Mouse (Mus musculus): ENCODE results near the gene Ak5. TPM values are rescaled to one million over a fixed set of nuclear protein-coding genes. Genes with fewer than 3 reads are reported as not detected.

Ak5 gene
- polyA plus RNA-seq, 2 experiments, result 0.94 to 2.2 TPM

GRCm38 (mm10) chr3:152508419-152508993 is 159.7 kb downstream of the Ak5 start:
- Histone ChIP-seq H3K4me1 (ENCODE audit: control insufficient read depth, insufficient read depth, low read length) (no peaks in the 10 kb centered on the region), H3K27ac (replicated peaks; ENCODE audit: low read depth, low read length) (no peak overlapping the region), H3K4me2 (replicated peaks; ENCODE audit: low read depth, low read length, severe bottlenecking) (no peak overlapping the region), H3K4me3 (replicated peaks; ENCODE audit: low read length) (no peak overlapping the region), H3K9me3 (ENCODE audit: control insufficient read depth, low read length) (no peaks in the 10 kb centered on the region), H3K36me3 (ENCODE audit: control insufficient read depth, insufficient read depth, low read length) (no peaks in the 10 kb centered on the region), H3K27me3 (ENCODE audit: control insufficient read depth, insufficient read depth, low read length) (no peaks in the 10 kb centered on the region), H3K9ac (ENCODE audit: low read depth, low read length, severe bottlenecking) (no peak overlapping the region)
- TF ChIP-seq POLR2A (IDR thresholded peaks at IDR 0.05; ENCODE audit: borderline replicate concordance, extremely low read depth, insufficient read depth, insufficient read length), result no peak
- DNase-seq (ENCODE audit: low spot score), result no peak
- no peak for ATAC-seq (ENCODE audit: low FRiP score, low read depth)
- WGBS, result 92% methylated on average over 12 of the region's 12 CpGs

GRCm38 (mm10) chr3:152507900-152508299 is 160.3 kb downstream of the Ak5 start:
- no peaks in the 10 kb centered on the region for H3K4me1 ChIP-seq (ENCODE audit: control insufficient read depth, insufficient read depth, low read length)
- DNase-seq (ENCODE audit: low spot score) (no peak), ATAC-seq (ENCODE audit: low FRiP score, low read depth) (no peak)
- H3K36me3 ChIP-seq (ENCODE audit: control insufficient read depth, insufficient read depth, low read length), result no peaks in the 10 kb centered on the region
- no peak overlapping the region for H3K27ac ChIP-seq (replicated peaks; ENCODE audit: low read depth, low read length)
- H3K27me3 ChIP-seq (ENCODE audit: control insufficient read depth, insufficient read depth, low read length), result no peaks in the 10 kb centered on the region
- H3K9me3 ChIP-seq (ENCODE audit: control insufficient read depth, low read length), result no peaks in the 10 kb centered on the region
- no peak overlapping the region for H3K4me3 ChIP-seq (replicated peaks; ENCODE audit: low read length)
- H3K4me2 ChIP-seq (replicated peaks; ENCODE audit: low read depth, low read length, severe bottlenecking), result no peak overlapping the region
- TF ChIP-seq POLR2A (IDR thresholded peaks at IDR 0.05; ENCODE audit: borderline replicate concordance, extremely low read depth, insufficient read depth, insufficient read length), result no peak
- H3K9ac ChIP-seq (ENCODE audit: low read depth, low read length, severe bottlenecking), result no peak overlapping the region
- 74% methylated on average over 8 of the region's 8 CpGs for WGBS

GRCm38 (mm10) chr3:152498968-152499696 is 169.0 kb downstream of the Ak5 start:
- DNase-seq (ENCODE audit: low spot score), result no peak
- H3K27me3 ChIP-seq (ENCODE audit: control insufficient read depth, insufficient read depth, low read length), result no peaks in the 10 kb centered on the region
- H3K9ac ChIP-seq (ENCODE audit: low read depth, low read length, severe bottlenecking), result no peak overlapping the region
- H3K9me3 ChIP-seq (ENCODE audit: control insufficient read depth, low read length), result no peaks in the 10 kb centered on the region
- H3K4me2 ChIP-seq (replicated peaks; ENCODE audit: low read depth, low read length, severe bottlenecking), result no peak overlapping the region
- no peak for TF ChIP-seq POLR2A (IDR thresholded peaks at IDR 0.05; ENCODE audit: borderline replicate concordance, extremely low read depth, insufficient read depth, insufficient read length)
- ATAC-seq (ENCODE audit: low FRiP score, low read depth), result no peak
- H3K27ac ChIP-seq (replicated peaks; ENCODE audit: low read depth, low read length), result no peak overlapping the region
- WGBS, result 84% methylated on average over 2 of the region's 2 CpGs
- H3K4me3 ChIP-seq (replicated peaks; ENCODE audit: low read length), result no peak overlapping the region
- no peaks in the 10 kb centered on the region for H3K4me1 ChIP-seq (ENCODE audit: control insufficient read depth, insufficient read depth, low read length)
- H3K36me3 ChIP-seq (ENCODE audit: control insufficient read depth, insufficient read depth, low read length), result no peaks in the 10 kb centered on the region

GRCm38 (mm10) chr3:152497842-152498241 is 170.3 kb downstream of the Ak5 start:
- DNase-seq (ENCODE audit: low spot score) (no peak), ATAC-seq (ENCODE audit: low FRiP score, low read depth) (no peak)
- Histone ChIP-seq H3K9ac (ENCODE audit: low read depth, low read length, severe bottlenecking) (no peak overlapping the region), H3K27ac (replicated peaks; ENCODE audit: low read depth, low read length) (no peak overlapping the region), H3K4me3 (replicated peaks; ENCODE audit: low read length) (no peak overlapping the region), H3K4me1 (ENCODE audit: control insufficient read depth, insufficient read depth, low read length) (no peaks in the 10 kb centered on the region), H3K9me3 (ENCODE audit: control insufficient read depth, low read length) (no peaks in the 10 kb centered on the region), H3K4me2 (replicated peaks; ENCODE audit: low read depth, low read length, severe bottlenecking) (no peak overlapping the region), H3K36me3 (ENCODE audit: control insufficient read depth, insufficient read depth, low read length) (no peaks in the 10 kb centered on the region), H3K27me3 (ENCODE audit: control insufficient read depth, insufficient read depth, low read length) (no peaks in the 10 kb centered on the region)
- no peak for TF ChIP-seq POLR2A (IDR thresholded peaks at IDR 0.05; ENCODE audit: borderline replicate concordance, extremely low read depth, insufficient read depth, insufficient read length)
- WGBS, result 79% methylated on average over 2 of the region's 2 CpGs

- Histone ChIP-seq H3K4me1 (ENCODE audit: control insufficient read depth, insufficient read depth, low read length) (no peaks in the 10 kb centered on the region), H3K27ac (replicated peaks; ENCODE audit: low read depth, low read length) (no peak overlapping the region), H3K4me3 (replicated peaks; ENCODE audit: low read length) (no peak overlapping the region), H3K4me2 (replicated peaks; ENCODE audit: low read depth, low read length, severe bottlenecking) (no peak overlapping the region), H3K9ac (ENCODE audit: low read depth, low read length, severe bottlenecking) (no peak overlapping the region), H3K27me3 (ENCODE audit: control insufficient read depth, insufficient read depth, low read length) (no peaks in the 10 kb centered on the region), H3K9me3 (ENCODE audit: control insufficient read depth, low read length) (no peaks in the 10 kb centered on the region), H3K36me3 (ENCODE audit: control insufficient read depth, insufficient read depth, low read length) (no peaks in the 10 kb centered on the region)
- no peak for ATAC-seq (ENCODE audit: low FRiP score, low read depth)
- 75% methylated on average over 7 of the region's 7 CpGs for WGBS
- no peak for TF ChIP-seq POLR2A (IDR thresholded peaks at IDR 0.05; ENCODE audit: borderline replicate concordance, extremely low read depth, insufficient read depth, insufficient read length)
- DNase-seq (ENCODE audit: low spot score), result no peak
Measured at GRCm38 (mm10) chr3:152497084-152497483, 171.1 kb downstream of the Ak5 start.

All from limb, embryonic 14.5 days (tissue).